8 mouse cellular contexts compared by ENCODE assay signal in the genomic region with DNA sequence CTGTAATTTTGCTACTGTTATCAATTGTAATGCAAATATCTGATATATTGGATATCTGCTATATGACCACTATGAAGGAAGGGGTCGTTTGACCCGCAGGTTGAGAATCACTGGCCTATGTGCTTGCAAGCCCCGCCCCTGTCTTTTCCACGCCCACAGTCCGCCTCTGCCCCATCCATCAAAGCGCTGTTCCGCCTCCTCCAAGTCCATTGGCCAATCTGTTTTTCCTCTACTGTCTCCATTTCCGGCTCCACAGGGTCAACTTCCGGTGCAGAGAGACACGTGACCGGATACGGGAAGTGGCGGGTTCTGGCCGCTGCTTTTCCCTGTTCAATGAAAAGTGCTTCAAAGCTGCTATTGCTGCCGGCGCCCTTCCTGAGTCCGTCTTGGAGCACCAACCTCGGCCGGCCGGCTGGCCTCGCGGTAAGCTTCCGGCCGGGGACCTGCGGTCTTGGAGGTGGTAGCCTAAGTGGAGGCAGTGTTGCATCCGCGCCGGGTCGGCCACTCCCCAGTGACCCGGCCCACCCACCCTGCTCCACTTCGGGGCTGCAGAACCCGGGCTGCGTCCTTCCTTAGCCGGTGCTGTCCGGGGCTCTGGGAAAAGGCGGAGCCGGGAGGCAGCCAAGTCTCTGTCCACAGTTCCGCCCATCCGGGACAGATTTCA. TPM values are rescaled to one million over a fixed set of nuclear protein-coding genes. Genes with fewer than 3 reads are reported as not detected.
DNase-seq lines count a peak whose midpoint lies in the region; ATAC-seq lines count a peak whose summit lies in the region.

TSS of gene Exoc1 (plus strand) at position 272 of the 664 bp plus-strand sequence.

- H3K4me1 ChIP-seq in hindbrain, embryonic 16.5 days (ENCODE audit: control insufficient read depth, insufficient read depth, low read depth, low read length), result peaks cover 9% of the 10 kb centered on the region

- H3K36me3 ChIP-seq in hindbrain, embryonic 16.5 days (ENCODE audit: control insufficient read depth, insufficient read depth, low read length), result no peaks in the 10 kb centered on the region; the same call in 1 of the 2 replicates
- peaks cover 16% of the 10 kb centered on the region; the same call in 1 of the 2 replicates for H3K36me3 ChIP-seq in macrophage (ENCODE audit: inconsistent target)

- peak within 1 kb of the TSS; percentile 78 for H3K27ac ChIP-seq in hindbrain, embryonic 16.5 days (ENCODE audit: low read depth, low read length)
- peak within 1 kb of the TSS; percentile 47 for H3K27ac ChIP-seq in macrophage

- peak within 1 kb of the TSS; percentile 96 for H3K4me2 ChIP-seq in hindbrain, embryonic 16.5 days (ENCODE audit: low read length)

- under 1% methylated on average over 34 of the region's 39 CpGs for WGBS in hindbrain, embryonic 16.5 days
- WGBS in macrophage (ENCODE audit: missing documents), result under 1% methylated on average over 39 of the region's 39 CpGs

- peak; percentile 93 for DNase-seq in WW6 (ENCODE audit: low read depth, low spot score)
- peak; percentile 78 to 92 for DNase-seq in cerebellum, postnatal 4 days (ENCODE audit: low spot score in 2 of 2)
- DNase-seq in gastrocnemius, adult 18-20 months (ENCODE audit: low spot score), result peak; percentile 95
- DNase-seq in left cerebral cortex, adult 18-20 months (ENCODE audit: low spot score in 2 of 2), result peak; percentile 92 to 95
- DNase-seq in right cerebral cortex, adult 18-20 months, result peak; percentile 96
- peak; percentile 73 for DNase-seq in urinary bladder, postnatal 10 days (ENCODE audit: low spot score)

- H3K4me3 ChIP-seq in hindbrain, embryonic 16.5 days (ENCODE audit: low read length), result peak within 1 kb of the TSS; percentile 88
- peak within 1 kb of the TSS; percentile 92 for H3K4me3 ChIP-seq in macrophage (ENCODE audit: inconsistent target)

- peaks cover 47% of the 10 kb centered on the region for H3K79me2 ChIP-seq in macrophage (ENCODE audit: inconsistent target)

- H3K9me3 ChIP-seq in hindbrain, embryonic 16.5 days (ENCODE audit: control insufficient read depth, low read length), result no peaks in the 10 kb centered on the region

- peak; percentile 100 for ATAC-seq in hindbrain, embryonic 16.5 days

- H3K27me3 ChIP-seq in hindbrain, embryonic 16.5 days (replicated peaks; ENCODE audit: control insufficient read depth, insufficient read depth, low read length), result no peaks in the 10 kb centered on the region

- H3K9ac ChIP-seq in hindbrain, embryonic 16.5 days (ENCODE audit: low read depth, low read length), result peak within 1 kb of the TSS; percentile 86

RNA-seq across cellular contexts. Expression of gene Exoc1, which starts in this region (rescaled TPM):
- total RNA-seq in gastrocnemius, adult 18-20 months (2021), result 10 to 100 TPM; 10.2 to 11.3 TPM
- polyA plus RNA-seq in hindbrain, embryonic 16.5 days (2015; fragmentation: Nextera tagmentation; extraction: Ambion mirVana), result 53.2 and 56.7 TPM in 2 replicates
- total RNA-seq in left cerebral cortex, adult 18-20 months (2021), result 10 to 100 TPM; 54.2 to 60.8 TPM
- total RNA-seq in macrophage (2018; cell fraction: chromatin; rRNA removed), result 100 to 1,000 TPM; 114 to 304 (median 221) TPM
- 10 to 100 TPM; 29.9 to 60.5 (median 44.8) TPM for total RNA-seq in macrophage (2018; cell fraction: cytosol; rRNA removed)
- 100 to 1,000 TPM in 21 of 26 experiments, 10 to 100 TPM in 5; 66.1 to 199 (median 148) TPM for total RNA-seq in macrophage (2018; cell fraction: nucleus; rRNA removed)
- 46.9 to 69.0 TPM (median 50.8 TPM) in 3 replicates for polyA plus RNA-seq in macrophage (2018)

Comparison
In these comparisons a context has a peak if more than half of its experiments do, and no peak if none do; other contexts are left out.
1. Peak in every context shown above with its lines: DNase-seq, ATAC-seq, H3K4me3 ChIP-seq and H3K27ac ChIP-seq.
2. RNA of gene Exoc1 (total RNA-seq): 54.2 to 60.8 TPM in left cerebral cortex, adult 18-20 months; 10.2 to 11.3 TPM in gastrocnemius, adult 18-20 months; every median in the first group is over 4 times any median in the second.